Mouse (Mus musculus) ovary, adult 2 months (tissue): Measurements from ENCODE around the gene Pawr. TPM values are rescaled to one million over a fixed set of nuclear protein-coding genes. Genes with fewer than 3 reads are reported as not detected.

Source experiments
- polyA plus RNA-seq: library from polyadenylated mRNA; depleted of rRNA; stranded (reverse); fragments of >200 nt; gene quantifications from 2 replicates; pipeline ENCODE4 v1.2.3, GENCODE M21; 2012; rRNA removed

Gene Pawr
- polyA plus RNA-seq = 54.5 and 81.0 TPM in 2 replicates

DNA sequence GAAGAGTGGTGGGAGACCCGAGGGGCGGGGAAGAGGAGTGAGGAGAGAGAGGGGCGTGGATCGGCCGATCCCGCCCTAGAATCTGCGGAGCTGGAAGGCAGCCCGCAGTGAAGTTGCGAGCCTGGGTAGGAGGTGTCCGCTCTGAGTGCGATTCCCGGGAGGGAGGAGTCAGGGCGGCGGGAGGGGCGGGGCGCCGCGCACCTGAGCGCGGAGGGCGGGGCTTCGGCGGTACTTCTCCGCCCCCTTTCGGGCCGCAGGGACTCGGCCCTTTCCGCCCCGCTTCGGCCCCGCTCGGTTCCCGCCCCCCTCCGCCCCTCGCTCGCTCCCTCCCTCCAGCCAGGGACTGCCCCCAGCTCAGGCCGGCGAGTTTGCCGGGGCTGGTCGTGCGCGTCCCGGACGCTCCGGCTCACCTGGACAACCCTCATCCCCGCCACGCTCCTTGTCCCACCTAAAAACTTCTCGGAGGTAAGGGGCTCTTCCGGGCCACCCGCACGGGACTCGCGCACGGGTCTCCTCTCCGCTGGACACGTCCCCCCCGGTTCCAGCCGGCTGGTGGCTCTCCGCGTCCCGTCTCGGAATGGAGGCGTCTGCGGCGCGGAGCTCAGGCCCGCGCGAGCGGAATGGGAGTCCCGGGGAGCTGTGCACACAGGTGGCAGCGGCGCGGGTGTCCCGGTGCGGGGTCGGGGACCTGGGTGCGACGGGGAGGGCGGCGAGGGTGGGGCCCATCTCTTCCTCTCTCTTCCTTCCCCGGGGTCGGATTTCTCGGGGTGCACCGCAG, at the start of gene Pawr:
Gene Pawr, plus strand, starts transcription at position 338 of the 778 bp plus-strand sequence.

Other genes with a start within 250 kb of the Pawr start
- gene Ppp1r12a, start 169.9 kb upstream of the Pawr start, polyA plus RNA-seq = 25.0 and 26.3 TPM in 2 replicates